Mouse (Mus musculus) monocyte, adult 2 months (primary cell): Measurements from ENCODE around the gene Zfand2a.

Source experiments
- DNase-seq, 2 experiments: peaks; one replicate each; pipeline ENCODE4 v3.0.0; 2022; ENCODE audit warnings: low spot score in 2 of 2, low read depth in 1 of 2

Gene Zfand2a

GRCm38 (mm10) chr5:139484185-139484814 lies at the start of gene Zfand2a:
Zfand2a (minus strand) TSS chr5:139484549.
- DNase-seq: peak; percentile 99

- no peak for DNase-seq
Measured at GRCm38 (mm10) chr5:139528851-139529250, 44.5 kb upstream of the Zfand2a start.

GRCm38 (mm10) chr5:139521987-139522386 lies 37.6 kb upstream of the Zfand2a start:
- no peak for DNase-seq

GRCm38 (mm10) chr5:139520069-139520834 lies 35.9 kb upstream of the Zfand2a start:
- DNase-seq: no peak

- DNase-seq: no peak
Measured at GRCm38 (mm10) chr5:139516281-139516680, 31.9 kb upstream of the Zfand2a start.

- DNase-seq: no peak
Measured at GRCm38 (mm10) chr5:139512201-139512600, 27.9 kb upstream of the Zfand2a start.

GRCm38 (mm10) chr5:139510682-139511366 lies 26.5 kb upstream of the Zfand2a start:
- no peak for DNase-seq

GRCm38 (mm10) chr5:139506207-139506606 lies 21.9 kb upstream of the Zfand2a start:
- DNase-seq: no peak

- peak; percentile 23 to 66 for DNase-seq
Measured at GRCm38 (mm10) chr5:139505073-139505606, 20.8 kb upstream of the Zfand2a start.

GRCm38 (mm10) chr5:139502281-139502680 lies 17.9 kb upstream of the Zfand2a start:
- no peak for DNase-seq

- no peak for DNase-seq
Measured at GRCm38 (mm10) chr5:139498791-139499190, 14.4 kb upstream of the Zfand2a start.

- no peak for DNase-seq
Measured at GRCm38 (mm10) chr5:139496939-139497338, 12.6 kb upstream of the Zfand2a start.

- DNase-seq: no peak
Measured at GRCm38 (mm10) chr5:139495019-139495669, 10.8 kb upstream of the Zfand2a start.

- DNase-seq: no peak
Measured at GRCm38 (mm10) chr5:139493690-139494089, 9.3 kb upstream of the Zfand2a start.

GRCm38 (mm10) chr5:139491348-139491747 lies 7.0 kb upstream of the Zfand2a start:
- no peak for DNase-seq

GRCm38 (mm10) chr5:139490131-139490530 lies 5.8 kb upstream of the Zfand2a start:
- no peak for DNase-seq

GRCm38 (mm10) chr5:139483171-139483848 lies 1.0 kb downstream of the Zfand2a start:
- peak; percentile 14 to 58 for DNase-seq

GRCm38 (mm10) chr5:139480406-139480805 lies 3.9 kb downstream of the Zfand2a start:
- no peak for DNase-seq

- peak; percentile 72 to 74 for DNase-seq
Measured at GRCm38 (mm10) chr5:139479088-139479487, 5.3 kb downstream of the Zfand2a start.

GRCm38 (mm10) chr5:139474741-139475140 lies 9.6 kb downstream of the Zfand2a start:
- DNase-seq: no peak

- no peak for DNase-seq
Measured at GRCm38 (mm10) chr5:139467998-139468397, 16.4 kb downstream of the Zfand2a start.
